ENCODE assay signal across 10 mouse cellular contexts in the genomic region with DNA sequence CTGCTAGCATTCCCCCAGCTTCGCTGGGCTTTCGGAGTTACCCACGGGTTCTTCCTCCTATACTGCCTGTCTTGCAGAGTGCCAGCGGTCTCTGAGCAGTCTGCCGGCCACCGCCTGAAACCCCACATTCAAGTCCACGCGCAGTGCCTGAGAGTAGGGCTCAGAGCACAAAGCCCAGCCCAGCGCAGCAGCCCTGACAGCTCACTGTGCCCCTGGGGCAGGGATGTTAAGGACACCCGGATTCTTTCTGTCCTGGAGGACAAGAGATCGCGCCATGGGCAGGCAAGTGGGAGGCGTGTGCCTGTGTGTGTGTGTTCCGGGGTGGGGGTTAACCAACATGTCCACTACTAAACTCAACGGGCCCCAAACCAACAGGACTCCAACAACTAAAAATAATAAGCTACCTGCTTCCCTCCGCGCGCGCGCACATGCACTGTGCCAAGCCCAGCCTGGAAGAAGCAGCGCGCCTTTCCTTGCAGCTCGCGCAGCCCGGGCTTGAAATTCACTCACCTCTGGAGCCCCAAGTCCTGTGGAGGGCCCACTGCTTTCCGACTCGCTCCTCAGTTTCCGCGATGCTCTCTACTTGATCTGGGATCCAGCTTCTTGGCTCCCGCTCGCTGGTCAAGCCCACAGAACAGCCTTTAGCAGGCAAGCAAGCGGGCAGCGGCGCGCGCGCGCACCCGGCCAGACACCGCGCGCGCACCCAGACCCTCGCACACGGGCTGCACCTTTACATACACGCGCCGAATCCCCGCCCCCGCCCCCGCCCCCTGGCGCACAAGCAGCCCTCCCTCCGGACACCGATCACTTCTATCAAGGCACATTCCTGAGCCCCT. TPM values are rescaled to one million over a fixed set of nuclear protein-coding genes. Genes with fewer than 3 reads are reported as not detected.
DNase-seq lines count a peak whose midpoint lies in the region; ATAC-seq and TF ChIP-seq lines count a peak whose summit lies in the region.
"Had no signal": no experiment of that assay in that cellular context is flagged by ENCODE, and none has a peak within 500 bp of the region (broad histone marks: within the 10 kb centered on the region; RNA-seq: fewer than 3 reads in every experiment).

A gene (minus strand): TSS at position 707 of the 836 bp plus-strand sequence.

- ATAC-seq in lung, embryonic 16.5 days (ENCODE audit: low read depth) = 0 out of 2 replicates have a peak, but pooled peaks have one; percentile 31
- peak; percentile 74 for ATAC-seq in forebrain, embryonic 14.5 days
- ATAC-seq in intestine, embryonic 15.5 days = peak; percentile 73
- no peak for ATAC-seq in liver, embryonic 15.5 days (ENCODE audit: insufficient read depth)
- no peak for ATAC-seq in stomach, embryonic 15.5 days (ENCODE audit: insufficient read depth, low FRiP score, low read depth)
- no peak for ATAC-seq in erythroid progenitor cell, adult 5-6 weeks (replicated peaks; ENCODE audit: low FRiP score, poor library complexity, severe bottlenecking)
- ATAC-seq: Patski had no signal

- no peaks in the 10 kb centered on the region for H3K9me3 ChIP-seq in lung, embryonic 16.5 days (ENCODE audit: control insufficient read depth, low read length)
- no peaks in the 10 kb centered on the region for H3K9me3 ChIP-seq in forebrain, embryonic 14.5 days (replicated peaks; ENCODE audit: control insufficient read depth, low read length)
- no peaks in the 10 kb centered on the region for H3K9me3 ChIP-seq in intestine, embryonic 15.5 days
- no peaks in the 10 kb centered on the region for H3K9me3 ChIP-seq in liver, embryonic 15.5 days (replicated peaks)
- no peaks in the 10 kb centered on the region for H3K9me3 ChIP-seq in stomach, embryonic 15.5 days

- H3K36me3 ChIP-seq in lung, embryonic 16.5 days (ENCODE audit: control insufficient read depth, insufficient read depth, low read length) = no peaks in the 10 kb centered on the region
- no peaks in the 10 kb centered on the region for H3K36me3 ChIP-seq in forebrain, embryonic 14.5 days (ENCODE audit: control insufficient read depth, insufficient read depth, low read length)
- no peaks in the 10 kb centered on the region for H3K36me3 ChIP-seq in intestine, embryonic 15.5 days
- H3K36me3 ChIP-seq in liver, embryonic 15.5 days (replicated peaks) = no peaks in the 10 kb centered on the region
- H3K36me3 ChIP-seq in stomach, embryonic 15.5 days = no peaks in the 10 kb centered on the region

- no peaks in the 10 kb centered on the region for H3K4me1 ChIP-seq in lung, embryonic 16.5 days (replicated peaks; ENCODE audit: control insufficient read depth, insufficient read depth, low read length)
- H3K4me1 ChIP-seq in lung, adult 2 months (ENCODE audit: control insufficient read depth, insufficient read depth, low read length) = no peaks in the 10 kb centered on the region
- H3K4me1 ChIP-seq in forebrain, embryonic 14.5 days (ENCODE audit: control insufficient read depth, insufficient read depth, low read length) = no peaks in the 10 kb centered on the region
- no peaks in the 10 kb centered on the region for H3K4me1 ChIP-seq in intestine, embryonic 15.5 days (replicated peaks)
- H3K4me1 ChIP-seq in liver, embryonic 15.5 days (replicated peaks) = no peaks in the 10 kb centered on the region
- H3K4me1 ChIP-seq in stomach, embryonic 15.5 days = no peaks in the 10 kb centered on the region
- H3K4me1 ChIP-seq: megakaryocyte, embryonic 14.5 days had no signal

- no peak for TF ChIP-seq POLR2A in lung, adult 2 months (IDR thresholded peaks at IDR 0.05; ENCODE audit: borderline replicate concordance, extremely low read depth, low read depth, low read length)

- peaks cover 7% of the 10 kb centered on the region for H3K27me3 ChIP-seq in lung, embryonic 16.5 days (ENCODE audit: control insufficient read depth, insufficient read depth, low read depth, low read length)
- H3K27me3 ChIP-seq in forebrain, embryonic 14.5 days (replicated peaks; ENCODE audit: control insufficient read depth, insufficient read depth, low read length) = no peaks in the 10 kb centered on the region
- H3K27me3 ChIP-seq in intestine, embryonic 15.5 days (replicated peaks) = no peaks in the 10 kb centered on the region
- H3K27me3 ChIP-seq in liver, embryonic 15.5 days = peaks cover 13% of the 10 kb centered on the region; the same call in 1 of the 2 replicates
- no peaks in the 10 kb centered on the region for H3K27me3 ChIP-seq in stomach, embryonic 15.5 days (replicated peaks)

- peak within 1 kb of the TSS; percentile 42 for H3K4me3 ChIP-seq in lung, embryonic 16.5 days (ENCODE audit: low read length)
- no peak within 1 kb of the TSS for H3K4me3 ChIP-seq in lung, adult 2 months (replicated peaks; ENCODE audit: extremely low read depth, low read depth, low read length)
- peak within 1 kb of the TSS; percentile 46 for H3K4me3 ChIP-seq in forebrain, embryonic 14.5 days (ENCODE audit: low read depth, low read length)
- peak within 1 kb of the TSS; percentile 44 for H3K4me3 ChIP-seq in intestine, embryonic 15.5 days (replicated peaks)
- no peak within 1 kb of the TSS for H3K4me3 ChIP-seq in liver, embryonic 15.5 days (replicated peaks)
- H3K4me3 ChIP-seq in stomach, embryonic 15.5 days (replicated peaks) = peak within 1 kb of the TSS; percentile 41
- H3K4me3 ChIP-seq: megakaryocyte, embryonic 14.5 days had no signal

- no peak within 1 kb of the TSS for H3K27ac ChIP-seq in lung, embryonic 16.5 days (ENCODE audit: low read length)
- H3K27ac ChIP-seq in forebrain, embryonic 14.5 days (ENCODE audit: low read depth, low read length) = peak within 1 kb of the TSS; percentile 55; the same call in 1 of the 2 replicates
- no peak within 1 kb of the TSS for H3K27ac ChIP-seq in intestine, embryonic 15.5 days
- no peak within 1 kb of the TSS for H3K27ac ChIP-seq in liver, embryonic 15.5 days (replicated peaks)
- no peak within 1 kb of the TSS for H3K27ac ChIP-seq in stomach, embryonic 15.5 days

- no peak for DNase-seq in lung, adult 2 months
- DNase-seq in forebrain, embryonic 14.5 days (ENCODE audit: low spot score) = peak; percentile 50
- DNase-seq in thymus, postnatal 0 days (ENCODE audit: low spot score) = no peak

- H3K9ac ChIP-seq in lung, embryonic 16.5 days (ENCODE audit: low read length) = 0 out of 2 replicates have a peak within 1 kb of the TSS, but pooled peaks have one; percentile 7
- peak within 1 kb of the TSS; percentile 62 for H3K9ac ChIP-seq in forebrain, embryonic 14.5 days (ENCODE audit: low read length)
- H3K9ac ChIP-seq in intestine, embryonic 15.5 days = no peak within 1 kb of the TSS
- no peak within 1 kb of the TSS for H3K9ac ChIP-seq in liver, embryonic 15.5 days
- H3K9ac ChIP-seq in stomach, embryonic 15.5 days = no peak within 1 kb of the TSS

- WGBS in lung, embryonic 16.5 days = 8% methylated on average over 52 of the region's 54 CpGs
- 15% methylated on average over 54 of the region's 54 CpGs for WGBS in lung, adult 2 months
- WGBS in forebrain, embryonic 14.5 days = 25% methylated on average over 53 of the region's 54 CpGs
- WGBS in intestine, embryonic 15.5 days = 13% methylated on average over 54 of the region's 54 CpGs
- WGBS in liver, embryonic 15.5 days (ENCODE audit: insufficient replicate concordance) = 10% methylated on average over 53 of the region's 54 CpGs
- 8% methylated on average over 54 of the region's 54 CpGs for WGBS in stomach, embryonic 15.5 days

- H3K4me2 ChIP-seq in lung, embryonic 16.5 days (ENCODE audit: low read depth, low read length) = peak within 1 kb of the TSS; percentile 65
- peak within 1 kb of the TSS; percentile 58 for H3K4me2 ChIP-seq in forebrain, embryonic 14.5 days (ENCODE audit: low read length)
- H3K4me2 ChIP-seq in intestine, embryonic 15.5 days (replicated peaks) = peak within 1 kb of the TSS; percentile 77
- H3K4me2 ChIP-seq in liver, embryonic 15.5 days = 0 out of 2 replicates have a peak within 1 kb of the TSS, but pooled peaks have one; percentile 2
- H3K4me2 ChIP-seq in stomach, embryonic 15.5 days = peak within 1 kb of the TSS; percentile 69

- TF ChIP-seq CTCF in lung, adult 2 months (IDR thresholded peaks at IDR 0.05; ENCODE audit: insufficient read depth, low read length) = no peak

RNA-seq across cellular contexts. Expression of the gene that starts here (rescaled TPM):
- polyA plus RNA-seq in lung, embryonic 16.5 days (2015; fragmentation: Nextera tagmentation; extraction: Ambion mirVana) = 0.68 and 1.3 TPM in 2 replicates
- not detected in 2 replicates for polyA plus RNA-seq in lung, adult 2 months (2012; rRNA removed)
- 6.7 and 9.5 TPM in 2 replicates for polyA plus RNA-seq in forebrain, embryonic 14.5 days (2014; fragmentation: Nextera tagmentation; extraction: Ambion mirVana)
- polyA plus RNA-seq in intestine, embryonic 15.5 days (2015; fragmentation: Nextera tagmentation; extraction: Ambion mirVana) = 2.7 and 3.2 TPM in 2 replicates
- polyA plus RNA-seq in liver, embryonic 15.5 days (2015; fragmentation: Nextera tagmentation; extraction: Ambion mirVana) = 0.06 and 0.20 TPM in 2 replicates
- polyA plus RNA-seq in stomach, embryonic 15.5 days (2015; fragmentation: Nextera tagmentation; extraction: Ambion mirVana) = 2.6 and 3.2 TPM in 2 replicates
- total RNA-seq in erythroid progenitor cell, adult 5-6 weeks (2015; ENCODE audit: low replicate concordance) = not detected in 2 replicates
- not detected in 2 replicates for total RNA-seq in erythroid progenitor cell, adult 5-6 weeks (2017; ENCODE audit: low replicate concordance)
- polyA plus RNA-seq in thymus, postnatal 0 days (2015; fragmentation: Nextera tagmentation; extraction: Ambion mirVana) = 0.04 TPM in 2 replicates
- polyA plus RNA-seq: Patski had no signal

Comparison
In these comparisons a context has a peak if more than half of its experiments do, and no peak if none do; other contexts are left out.
1. H3K4me3 ChIP-seq: peak in lung, embryonic 16.5 days (single experiment), forebrain, embryonic 14.5 days (single experiment), intestine, embryonic 15.5 days (single experiment) and stomach, embryonic 15.5 days (single experiment); none in lung, adult 2 months (single experiment) and liver, embryonic 15.5 days (single experiment).
2. ATAC-seq: peak in lung, embryonic 16.5 days (single experiment), forebrain, embryonic 14.5 days (single experiment) and intestine, embryonic 15.5 days (single experiment); none in liver, embryonic 15.5 days (single experiment), stomach, embryonic 15.5 days (single experiment) and erythroid progenitor cell, adult 5-6 weeks (single experiment).
3. H3K4me2 ChIP-seq: peak in every context shown above with its lines; median percentile 77 in intestine, embryonic 15.5 days; 69 in stomach, embryonic 15.5 days; 65 in lung, embryonic 16.5 days; 58 in forebrain, embryonic 14.5 days; 2 in liver, embryonic 15.5 days.
4. H3K9ac ChIP-seq: peak in lung, embryonic 16.5 days (single experiment) and forebrain, embryonic 14.5 days (single experiment); none in intestine, embryonic 15.5 days (single experiment), liver, embryonic 15.5 days (single experiment) and stomach, embryonic 15.5 days (single experiment).